Mouse (Mus musculus): Measurements from ENCODE around the gene Slc39a12. TPM values are rescaled to one million over a fixed set of nuclear protein-coding genes. Genes with fewer than 3 reads are reported as not detected.

Slc39a12 gene
- total and polyA plus RNA-seq, 2 experiments from 2014 or later, result not detected

- Histone ChIP-seq H3K27me3 (ENCODE audit: control insufficient read depth, insufficient read depth, low read length) (no peaks in the 10 kb centered on the region), H3K4me3 (ENCODE audit: low read depth, low read length) (no peak overlapping the region), H3K36me3 (replicated peaks; ENCODE audit: control insufficient read depth, insufficient read depth, low read length) (no peaks in the 10 kb centered on the region), H3K9ac (replicated peaks; ENCODE audit: low read depth, low read length) (no peak overlapping the region), H3K27ac (ENCODE audit: low read depth) (peak overlapping the region; percentile 56), H3K4me1 (ENCODE audit: control insufficient read depth, insufficient read depth) (peaks cover 19% of the 10 kb centered on the region; the same call in 1 of the 2 replicates), H3K9me3 (replicated peaks; ENCODE audit: control insufficient read depth, low read length) (no peaks in the 10 kb centered on the region), H3K4me2 (ENCODE audit: low read depth, low read length) (no peak overlapping the region)
- 15% methylated on average over 5 of the region's 5 CpGs for WGBS
- ATAC-seq (ENCODE audit: insufficient read depth, low read depth) (no peak), DNase-seq (ENCODE audit: low spot score) (peak; percentile 67)
- no peak for TF ChIP-seq EP300 (IDR thresholded peaks at IDR 0.05; ENCODE audit: low read depth)
- no peak for TF ChIP-seq CTCF (IDR thresholded peaks at IDR 0.05; ENCODE audit: low read depth)
These were observed 106.0 kb downstream of the Slc39a12 start for GRCm38 (mm10) chr2:14494132-14494531.

DNA sequence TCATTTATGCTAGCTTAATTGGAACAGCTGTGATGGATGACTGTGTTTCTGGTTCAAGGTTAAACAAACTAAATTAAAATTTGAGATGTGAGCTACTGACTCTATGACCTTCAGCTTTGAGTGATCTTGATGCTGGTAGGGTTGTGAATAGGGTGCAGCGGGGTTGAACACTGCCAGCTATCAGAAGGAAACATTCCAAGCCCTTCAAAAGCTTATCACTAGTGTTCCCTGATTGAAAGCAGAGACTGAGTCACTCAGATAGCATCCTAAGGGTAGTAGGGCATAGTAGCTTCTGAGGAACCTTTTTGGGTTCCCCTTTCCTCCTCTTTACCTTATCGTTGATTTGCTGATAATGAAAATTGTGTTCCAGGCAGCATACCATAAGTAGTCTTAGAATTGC is 108.0 kb downstream of the Slc39a12 start:
- Histone ChIP-seq H3K4me2 (ENCODE audit: low read depth, low read length) (peak overlapping the region; percentile 36; the same call in 1 of the 2 replicates), H3K27ac (ENCODE audit: low read depth) (peak overlapping the region; percentile 88), H3K27me3 (ENCODE audit: control insufficient read depth, insufficient read depth, low read length) (no peaks in the 10 kb centered on the region), H3K9ac (replicated peaks; ENCODE audit: low read depth, low read length) (no peak overlapping the region), H3K4me3 (ENCODE audit: low read depth, low read length) (no peak overlapping the region), H3K36me3 (replicated peaks; ENCODE audit: control insufficient read depth, insufficient read depth, low read length) (no peaks in the 10 kb centered on the region), H3K4me1 (ENCODE audit: control insufficient read depth, insufficient read depth) (peaks cover 19% of the 10 kb centered on the region; the same call in 1 of the 2 replicates), H3K9me3 (replicated peaks; ENCODE audit: control insufficient read depth, low read length) (no peaks in the 10 kb centered on the region)
- TF ChIP-seq CTCF (IDR thresholded peaks at IDR 0.05; ENCODE audit: low read depth) (no peak), EP300 (IDR thresholded peaks at IDR 0.05; ENCODE audit: low read depth) (peak; percentile 87; the same call in 1 of the 2 replicates)
- peak; percentile 62 for DNase-seq (ENCODE audit: low spot score)
- peak; percentile 86 for ATAC-seq (ENCODE audit: insufficient read depth, low read depth)
- 10% methylated on average over 2 of the region's 2 CpGs for WGBS

DNA sequence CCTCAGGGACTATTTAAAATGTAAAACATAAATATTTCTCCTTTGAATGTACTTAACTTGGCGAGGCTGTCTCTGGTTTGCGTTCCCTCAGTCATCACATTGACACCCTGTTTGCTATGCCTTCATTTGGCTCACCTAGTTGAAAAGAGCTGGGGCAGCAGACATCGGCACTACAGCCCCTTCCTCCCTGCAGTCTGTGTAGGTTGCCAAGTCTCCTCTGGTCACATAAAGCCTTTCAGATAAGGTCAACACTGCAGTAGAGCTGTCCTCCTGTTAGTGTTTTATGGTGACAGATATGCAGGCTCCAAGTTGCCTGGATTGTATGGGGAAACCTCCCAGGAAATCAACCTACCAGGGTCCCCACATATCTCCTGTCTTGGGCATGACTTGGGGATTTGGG is 114.4 kb downstream of the Slc39a12 start:
- no peaks in the 10 kb centered on the region for H3K36me3 ChIP-seq (replicated peaks; ENCODE audit: control insufficient read depth, insufficient read depth, low read length)
- no peak overlapping the region for H3K4me2 ChIP-seq (ENCODE audit: low read depth, low read length)
- no peak overlapping the region for H3K4me3 ChIP-seq (ENCODE audit: low read depth, low read length)
- no peaks in the 10 kb centered on the region for H3K27me3 ChIP-seq (ENCODE audit: control insufficient read depth, insufficient read depth, low read length)
- WGBS, result 13% methylated on average over 3 of the region's 3 CpGs
- peaks cover 8% of the 10 kb centered on the region; the same call in 1 of the 2 replicates for H3K4me1 ChIP-seq (ENCODE audit: control insufficient read depth, insufficient read depth)
- DNase-seq (ENCODE audit: low spot score), result no peak
- H3K9ac ChIP-seq (replicated peaks; ENCODE audit: low read depth, low read length), result no peak overlapping the region
- H3K27ac ChIP-seq (ENCODE audit: low read depth), result peak overlapping the region; percentile 32
- H3K9me3 ChIP-seq (replicated peaks; ENCODE audit: control insufficient read depth, low read length), result no peaks in the 10 kb centered on the region
- no peak for ATAC-seq (ENCODE audit: insufficient read depth, low read depth)
- TF ChIP-seq EP300 (IDR thresholded peaks at IDR 0.05; ENCODE audit: low read depth) (no peak), CTCF (IDR thresholded peaks at IDR 0.05; ENCODE audit: low read depth) (no peak)

DNA sequence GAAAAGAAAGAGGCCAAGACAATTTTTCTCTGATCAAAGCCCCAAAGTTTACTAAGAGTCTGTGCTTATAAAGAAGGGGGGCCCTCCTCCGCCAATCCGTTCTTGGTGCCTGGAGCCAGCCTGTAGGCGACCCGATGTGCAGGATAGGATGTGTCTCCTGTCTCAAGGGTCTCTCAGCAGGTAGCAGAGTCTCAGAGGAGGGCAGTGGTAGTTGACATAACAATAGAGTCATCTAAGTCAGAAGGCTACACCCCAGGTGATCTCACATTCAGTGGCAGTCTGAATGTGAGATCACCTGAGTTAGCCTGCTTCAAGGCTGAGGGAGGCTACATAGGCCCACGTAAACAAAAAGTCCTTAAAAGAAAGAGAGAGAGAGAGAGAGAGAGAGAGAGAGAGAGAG is 130.1 kb downstream of the Slc39a12 start:
- Histone ChIP-seq H3K9me3 (replicated peaks; ENCODE audit: control insufficient read depth, low read length) (peaks cover 8% of the 10 kb centered on the region; the same call in 1 of the 2 replicates), H3K27me3 (ENCODE audit: control insufficient read depth, insufficient read depth, low read length) (no peaks in the 10 kb centered on the region), H3K9ac (replicated peaks; ENCODE audit: low read depth, low read length) (no peak overlapping the region), H3K36me3 (replicated peaks; ENCODE audit: control insufficient read depth, insufficient read depth, low read length) (no peaks in the 10 kb centered on the region), H3K27ac (ENCODE audit: low read depth) (no peak overlapping the region), H3K4me1 (ENCODE audit: control insufficient read depth, insufficient read depth) (no peaks in the 10 kb centered on the region), H3K4me3 (ENCODE audit: low read depth, low read length) (no peak overlapping the region), H3K4me2 (ENCODE audit: low read depth, low read length) (no peak overlapping the region)
- 82% methylated on average over 5 of the region's 5 CpGs for WGBS
- DNase-seq (ENCODE audit: low spot score) (no peak), ATAC-seq (ENCODE audit: insufficient read depth, low read depth) (no peak)
- TF ChIP-seq EP300 (IDR thresholded peaks at IDR 0.05; ENCODE audit: low read depth) (no peak), CTCF (IDR thresholded peaks at IDR 0.05; ENCODE audit: low read depth) (no peak)

DNA sequence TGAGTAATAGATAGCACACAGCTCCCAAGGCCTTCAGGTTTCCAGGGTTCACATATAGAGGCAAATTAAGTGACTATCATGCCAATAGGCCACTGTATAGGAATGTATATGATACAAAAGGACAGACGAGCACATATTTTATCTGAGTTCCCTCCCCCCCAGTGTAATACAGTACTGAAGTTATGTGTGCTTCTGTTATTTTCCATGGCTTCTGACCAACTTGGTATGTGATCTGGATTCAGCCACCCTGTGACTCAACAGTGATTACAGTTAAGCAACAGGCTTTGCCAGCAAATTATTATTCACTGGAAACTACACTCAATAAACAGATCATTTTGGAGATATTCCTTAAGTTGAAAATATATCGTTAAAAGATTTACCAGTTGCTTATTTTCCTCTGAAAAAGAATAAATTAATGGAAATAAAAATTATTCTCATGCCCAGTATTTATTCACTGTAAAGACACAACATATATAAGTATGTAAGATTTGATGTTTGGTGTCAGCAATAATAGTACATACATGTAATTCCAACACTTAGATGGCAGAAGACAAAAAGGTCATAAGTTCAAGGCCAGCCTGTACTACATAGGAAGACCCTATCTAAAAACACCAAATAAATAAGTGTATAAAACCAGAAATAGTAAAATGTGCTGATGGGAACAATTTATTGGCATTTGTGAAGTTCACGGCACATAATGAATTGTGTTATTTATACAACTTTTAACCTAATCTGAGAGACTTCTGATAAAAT is 146.4 kb downstream of the Slc39a12 start:
- H3K36me3 ChIP-seq (replicated peaks; ENCODE audit: control insufficient read depth, insufficient read depth, low read length), result no peaks in the 10 kb centered on the region
- TF ChIP-seq EP300 (IDR thresholded peaks at IDR 0.05; ENCODE audit: low read depth) (no peak), CTCF (IDR thresholded peaks at IDR 0.05; ENCODE audit: low read depth) (no peak)
- 69% methylated on average over 3 of the region's 3 CpGs for WGBS
- no peak for DNase-seq (ENCODE audit: low spot score)
- H3K4me3 ChIP-seq (ENCODE audit: low read depth, low read length), result no peak overlapping the region
- ATAC-seq (ENCODE audit: insufficient read depth, low read depth), result no peak
- H3K9ac ChIP-seq (replicated peaks; ENCODE audit: low read depth, low read length), result no peak overlapping the region
- no peaks in the 10 kb centered on the region for H3K4me1 ChIP-seq (ENCODE audit: control insufficient read depth, insufficient read depth)
- no peak overlapping the region for H3K27ac ChIP-seq (ENCODE audit: low read depth)
- no peak overlapping the region for H3K4me2 ChIP-seq (ENCODE audit: low read depth, low read length)
- H3K27me3 ChIP-seq (ENCODE audit: control insufficient read depth, insufficient read depth, low read length), result no peaks in the 10 kb centered on the region
- no peaks in the 10 kb centered on the region for H3K9me3 ChIP-seq (replicated peaks; ENCODE audit: control insufficient read depth, low read length)
